Mouse (Mus musculus) liver, embryonic 16.5 days (tissue): ENCODE data around the gene Cmah. TPM values are rescaled to one million over a fixed set of nuclear protein-coding genes. Genes with fewer than 3 reads are reported as not detected.
A peak's percentile ranks its signal among the peaks of the same experiment; 100 is the strongest.

ENCODE experiments used
- ATAC-seq: fragments of 200-750 bp; cut with Nextera tagmentation; 2 replicates; pipeline ENCODE4 v1.8.0; 2017; ENCODE audit warnings: low read depth, mild to moderate bottlenecking, moderate number of reproducible peaks, moderate library complexity
- H3K27ac ChIP-seq: fragments of 300-500 bp; sonication (generic); 2 replicates; pipeline ENCODE4 v1.5.1; 2014; ENCODE audit warnings: mild to moderate bottlenecking, low read length
- H3K27me3 ChIP-seq: fragments of 300-500 bp; sonication (generic); 2 replicates; pipeline ENCODE4 v1.6.1; 2014; ENCODE audit warnings: low read depth, low read length, mixed read lengths; ENCODE audit not compliant: control insufficient read depth, insufficient read depth
- H3K36me3 ChIP-seq: fragments of 300-500 bp; sonication (generic); 2 replicates; pipeline ENCODE4 v1.6.1; 2014; ENCODE audit warnings: mild to moderate bottlenecking; ENCODE audit not compliant: control insufficient read depth, insufficient read depth
- H3K4me1 ChIP-seq: fragments of 300-500 bp; sonication (generic); 2 replicates; pipeline ENCODE4 v1.6.1; 2014; ENCODE audit warnings: low read depth, low read length, mixed read lengths; ENCODE audit not compliant: control insufficient read depth
- H3K4me2 ChIP-seq: fragments of 300-500 bp; sonication (generic); 2 replicates; pipeline ENCODE4 v1.6.1; 2014; ENCODE audit warnings: low read depth, low read length, mixed read lengths
- H3K4me3 ChIP-seq: fragments of 300-500 bp; sonication (generic); 2 replicates; pipeline ENCODE4 v1.5.1; 2014; ENCODE audit warnings: low read depth, mild to moderate bottlenecking, low read length
- H3K9ac ChIP-seq: fragments of 300-500 bp; sonication (generic); 2 replicates; pipeline ENCODE4 v1.6.1; 2014; ENCODE audit warnings: low read depth, low read length
- H3K9me3 ChIP-seq: fragments of 300-500 bp; sonication (generic); replicated peaks from 2 replicates; pipeline ENCODE4 v1.6.1; 2016; ENCODE audit warnings: low read length; ENCODE audit not compliant: control insufficient read depth
- WGBS: fragments of 180-500 bp; shearing (Covaris S2); extraction: QIAGEN DNeasy Blood & Tissue Kit; methylation state at CpG from one replicate; pipeline ENCODE4 v1.1.7; 2014; ENCODE audit not compliant: insufficient replicate concordance; 5-methylcytosine and 5-hydroxymethylcytosine counted together
- polyA plus RNA-seq: library from polyadenylated mRNA; unstranded; fragments of >200 nt; fragmentation: Nextera tagmentation; extraction: Ambion mirVana; gene quantifications from 2 replicates; pipeline ENCODE4 v1.2.1, GENCODE M21; 2015

Cmah gene
- polyA plus RNA-seq, 1 experiment from 2014 or later, result 1.6 TPM

DNA sequence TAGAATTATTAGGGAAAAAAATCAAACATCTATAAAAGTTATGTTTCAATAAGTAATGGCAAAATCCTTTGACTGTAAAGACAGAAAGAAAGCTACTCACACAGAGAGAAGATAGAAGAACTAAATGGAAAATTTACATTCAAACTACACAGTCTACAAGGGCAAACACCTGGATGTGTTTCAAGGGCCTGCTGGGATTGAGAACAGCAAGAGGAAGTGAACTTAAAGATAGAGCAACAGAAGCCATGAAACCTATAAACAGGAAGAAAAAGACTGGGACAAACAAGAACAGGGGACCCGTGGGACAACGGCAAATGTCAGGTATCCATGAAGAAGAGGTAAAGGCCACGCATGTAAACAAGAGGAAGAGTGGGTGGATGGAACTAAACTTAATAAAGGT lies 118.0 kb downstream of the Cmah start:
- ATAC-seq, result no peak
- no peak overlapping the region for H3K4me2 ChIP-seq
- H3K4me3 ChIP-seq, result no peak overlapping the region
- no peaks in the 10 kb centered on the region for H3K27me3 ChIP-seq
- peaks cover 17% of the 10 kb centered on the region for H3K4me1 ChIP-seq
- peak overlapping the region; percentile 45; the same call in 1 of the 2 replicates for H3K27ac ChIP-seq
- H3K9ac ChIP-seq, result no peak overlapping the region
- 56% methylated on average over 3 of the region's 3 CpGs for WGBS
- H3K9me3 ChIP-seq, result no peaks in the 10 kb centered on the region
- no peaks in the 10 kb centered on the region for H3K36me3 ChIP-seq

DNA sequence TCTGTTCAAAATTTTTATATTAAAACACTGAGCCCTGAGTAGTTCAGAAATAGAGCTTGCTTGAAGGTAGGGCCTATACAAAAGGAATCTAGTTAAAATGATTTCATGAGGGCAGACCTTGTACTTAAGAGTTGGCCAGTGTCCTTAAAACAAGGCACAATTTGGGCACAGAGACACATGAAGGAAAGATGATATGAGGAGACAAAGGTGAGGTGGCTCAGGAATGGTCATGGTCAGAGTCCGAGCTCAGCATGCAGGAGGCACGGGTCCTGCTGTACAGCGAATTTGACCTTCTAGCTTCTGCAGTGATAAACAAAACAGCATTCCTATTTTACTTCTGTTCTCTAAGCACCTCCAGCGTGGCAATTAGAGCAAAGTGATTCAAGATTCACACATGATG lies 118.9 kb downstream of the Cmah start:
- Histone ChIP-seq H3K4me3 (no peak overlapping the region), H3K27ac (no peak overlapping the region), H3K4me1 (peaks cover 17% of the 10 kb centered on the region), H3K9ac (no peak overlapping the region), H3K27me3 (no peaks in the 10 kb centered on the region), H3K9me3 (no peaks in the 10 kb centered on the region), H3K4me2 (no peak overlapping the region), H3K36me3 (no peaks in the 10 kb centered on the region)
- 81% methylated on average over 4 of the region's 4 CpGs for WGBS
- no peak for ATAC-seq

DNA sequence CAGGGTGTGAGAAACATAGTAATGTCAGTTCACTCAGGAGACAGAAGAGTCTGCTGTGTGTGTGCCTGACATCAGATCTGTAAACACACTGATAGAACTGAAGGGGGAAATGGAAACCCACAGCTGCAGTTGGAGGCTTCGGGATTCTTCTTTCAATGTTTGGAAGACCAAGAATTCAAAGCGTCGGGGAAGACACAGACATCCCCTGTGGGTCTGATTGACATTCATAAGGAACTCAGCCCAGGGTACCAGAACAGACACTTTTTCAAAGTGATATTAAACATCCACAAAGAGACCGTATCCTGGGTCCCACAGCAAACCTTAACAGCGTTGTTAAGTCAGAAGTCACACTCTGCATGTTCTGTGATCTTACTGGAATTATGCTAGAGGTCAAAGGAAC lies 119.8 kb downstream of the Cmah start:
- WGBS, result 48% methylated on average over 5 of the region's 5 CpGs
- Histone ChIP-seq H3K4me3 (no peak overlapping the region), H3K9me3 (no peaks in the 10 kb centered on the region), H3K36me3 (no peaks in the 10 kb centered on the region), H3K4me1 (peaks cover 17% of the 10 kb centered on the region), H3K4me2 (no peak overlapping the region), H3K27ac (no peak overlapping the region), H3K27me3 (no peaks in the 10 kb centered on the region), H3K9ac (no peak overlapping the region)
- ATAC-seq, result no peak

DNA sequence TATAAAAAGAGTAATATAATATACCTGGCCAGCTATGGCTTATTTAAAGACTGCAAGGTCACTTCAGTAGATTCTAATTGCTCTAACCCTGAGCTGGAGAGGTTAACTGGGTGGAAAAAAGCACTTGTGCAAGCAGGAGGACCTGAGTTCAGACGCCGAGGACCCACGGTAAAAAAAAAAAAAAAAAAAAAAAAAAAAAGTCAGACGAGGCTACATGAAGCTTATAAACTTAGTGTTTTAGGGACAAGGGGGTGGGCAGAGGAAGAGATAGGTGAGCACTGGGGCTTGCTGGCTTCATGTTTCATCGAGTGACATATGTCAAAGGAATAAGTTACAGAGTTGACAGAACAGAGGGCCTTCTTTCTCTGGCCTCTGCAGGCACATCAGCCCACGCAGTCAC lies 121.4 kb downstream of the Cmah start:
- no peaks in the 10 kb centered on the region for H3K36me3 ChIP-seq
- WGBS, result 55% methylated on average over 6 of the region's 6 CpGs

DNA sequence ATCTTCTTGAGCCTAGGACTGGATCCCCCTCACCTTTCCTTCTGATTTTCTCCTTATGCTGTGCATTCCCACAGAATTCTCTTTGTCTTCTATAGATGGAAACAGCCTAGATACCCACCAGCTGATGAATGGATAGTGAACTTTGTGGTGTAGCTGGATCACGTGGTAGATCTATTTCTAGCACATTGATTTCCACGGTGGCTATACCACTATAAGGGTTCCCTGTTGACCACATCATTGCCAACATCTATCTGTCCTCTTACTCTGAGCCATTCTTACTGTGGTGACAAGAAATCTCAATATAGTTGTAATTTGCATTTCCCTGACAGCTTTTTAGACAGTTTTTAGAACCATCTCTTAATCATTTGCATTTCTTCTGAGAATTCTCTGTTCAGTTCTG lies 124.3 kb downstream of the Cmah start:
- no peak for ATAC-seq
- Histone ChIP-seq H3K9me3 (no peaks in the 10 kb centered on the region), H3K4me2 (no peak overlapping the region), H3K9ac (no peak overlapping the region), H3K27ac (no peak overlapping the region), H3K36me3 (no peaks in the 10 kb centered on the region), H3K4me3 (no peak overlapping the region), H3K27me3 (no peaks in the 10 kb centered on the region), H3K4me1 (no peaks in the 10 kb centered on the region)
- 26% methylated on average over 2 of the region's 2 CpGs for WGBS

More for the DNA sequence above, 121.4 kb downstream of the Cmah start:
- Histone ChIP-seq H3K4me1 (peaks cover 15% of the 10 kb centered on the region), H3K9me3 (no peaks in the 10 kb centered on the region), H3K4me2 (no peak overlapping the region), H3K27me3 (no peaks in the 10 kb centered on the region), H3K27ac (no peak overlapping the region), H3K9ac (no peak overlapping the region), H3K4me3 (no peak overlapping the region)
- no peak for ATAC-seq

DNA sequence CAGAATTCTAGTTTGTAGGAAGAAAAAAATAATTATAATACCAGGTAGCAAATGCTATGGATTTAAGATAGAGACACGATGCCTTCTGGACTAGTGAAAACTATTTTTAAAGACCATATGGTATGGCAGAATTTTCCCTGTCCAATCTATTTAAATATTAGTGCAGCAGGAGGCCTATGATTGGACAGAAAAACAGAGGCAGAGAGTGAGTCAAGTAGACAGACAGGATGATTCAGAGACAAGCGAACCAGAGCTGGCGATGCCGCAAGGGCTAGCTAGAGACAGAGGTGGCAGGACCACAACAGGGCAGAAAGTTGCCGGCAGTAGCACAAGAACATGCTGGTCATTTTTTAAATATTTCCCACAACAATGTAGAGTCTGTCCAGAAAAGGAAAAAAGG lies 126.5 kb downstream of the Cmah start:
- H3K27me3 ChIP-seq, result no peaks in the 10 kb centered on the region
- no peak for ATAC-seq
- H3K4me3 ChIP-seq, result no peak overlapping the region
- H3K36me3 ChIP-seq, result no peaks in the 10 kb centered on the region
- no peak overlapping the region for H3K9ac ChIP-seq
- H3K4me2 ChIP-seq, result no peak overlapping the region
- H3K27ac ChIP-seq, result no peak overlapping the region
- H3K4me1 ChIP-seq, result no peaks in the 10 kb centered on the region
- WGBS, result 86% methylated on average over 5 of the region's 5 CpGs
- H3K9me3 ChIP-seq, result no peaks in the 10 kb centered on the region

DNA sequence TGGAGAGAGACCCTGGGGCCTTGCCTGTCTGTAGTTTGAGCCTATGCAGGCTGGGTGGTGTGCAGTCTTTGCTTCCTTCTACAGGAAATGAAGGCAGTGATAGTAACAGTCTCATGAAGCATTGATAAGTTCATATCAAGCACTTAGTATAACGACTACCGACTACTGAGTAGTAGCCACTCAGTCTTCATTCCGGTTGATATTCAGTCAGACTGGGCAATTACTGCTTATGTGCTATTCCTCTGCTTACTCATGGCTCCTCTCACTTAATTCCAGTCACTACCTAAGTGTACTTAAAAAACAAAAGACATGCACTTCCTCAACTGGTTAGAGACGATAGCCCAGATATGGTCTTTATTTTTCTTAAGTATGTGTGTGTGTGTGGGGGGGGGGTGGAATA lies 129.2 kb downstream of the Cmah start:
- H3K27ac ChIP-seq, result no peak overlapping the region
- 18% methylated on average over 4 of the region's 4 CpGs for WGBS
- H3K4me1 ChIP-seq, result no peaks in the 10 kb centered on the region
- no peak overlapping the region for H3K9ac ChIP-seq
- no peaks in the 10 kb centered on the region for H3K36me3 ChIP-seq
- H3K4me2 ChIP-seq, result no peak overlapping the region
- H3K4me3 ChIP-seq, result no peak overlapping the region
- no peaks in the 10 kb centered on the region for H3K27me3 ChIP-seq
- no peak for ATAC-seq
- no peaks in the 10 kb centered on the region for H3K9me3 ChIP-seq

DNA sequence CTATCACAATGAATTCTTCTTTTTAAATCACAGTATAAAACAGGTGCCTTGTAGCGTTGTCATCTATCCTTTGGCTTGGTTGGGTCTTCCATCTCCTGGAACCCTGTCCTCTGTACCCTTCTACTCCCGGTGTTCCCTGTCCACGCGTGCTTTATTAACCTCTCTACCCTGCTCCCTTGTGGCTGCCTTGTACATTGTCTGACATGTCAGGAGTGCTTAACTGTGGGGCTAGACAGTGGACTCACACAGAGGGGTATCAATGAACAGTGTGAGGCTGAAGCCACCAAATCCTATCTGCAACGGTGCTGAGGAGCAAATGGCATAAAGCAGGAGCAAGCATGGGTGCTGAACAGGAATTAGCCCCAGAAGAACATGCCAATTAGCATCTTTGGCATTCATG lies 133.3 kb downstream of the Cmah start:
- 78% methylated on average over 5 of the region's 5 CpGs for WGBS
- Histone ChIP-seq H3K9me3 (no peaks in the 10 kb centered on the region), H3K4me1 (no peaks in the 10 kb centered on the region; the same call in 1 of the 2 replicates)

DNA sequence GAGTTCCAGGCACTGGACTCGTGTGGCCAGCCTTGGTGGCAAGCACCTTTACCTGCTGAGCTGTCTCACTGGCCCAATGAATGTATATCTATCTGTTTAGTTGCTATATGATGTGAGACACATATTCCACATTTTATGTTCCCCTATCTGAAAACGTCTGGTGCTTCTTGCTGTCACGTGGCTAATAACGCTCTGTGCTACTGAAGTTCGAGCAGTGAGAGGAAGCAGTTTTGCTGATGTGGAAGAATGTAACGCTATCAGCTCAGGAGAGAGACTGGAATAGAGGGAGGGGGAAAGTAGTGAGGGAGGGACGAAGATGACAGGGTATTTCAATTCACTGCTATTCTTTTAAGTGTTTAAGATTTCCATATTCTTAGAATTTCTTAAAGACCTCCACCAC lies 136.6 kb downstream of the Cmah start:
- no peaks in the 10 kb centered on the region for H3K9me3 ChIP-seq
- H3K4me3 ChIP-seq, result no peak overlapping the region
- H3K9ac ChIP-seq, result no peak overlapping the region
- H3K4me1 ChIP-seq, result no peaks in the 10 kb centered on the region; the same call in none of the 2 replicates
- H3K36me3 ChIP-seq, result no peaks in the 10 kb centered on the region
- no peak overlapping the region; the same call in 1 of the 2 replicates for H3K4me2 ChIP-seq
- no peak for ATAC-seq
- H3K27me3 ChIP-seq, result no peaks in the 10 kb centered on the region
- WGBS, result 21% methylated on average over 7 of the region's 7 CpGs
- no peak overlapping the region for H3K27ac ChIP-seq

More for the DNA sequence above, 133.3 kb downstream of the Cmah start:
- Histone ChIP-seq H3K27ac (no peak overlapping the region), H3K27me3 (no peaks in the 10 kb centered on the region), H3K36me3 (no peaks in the 10 kb centered on the region), H3K4me3 (no peak overlapping the region), H3K4me2 (no peak overlapping the region), H3K9ac (no peak overlapping the region)
- no peak for ATAC-seq
